Comparison of ENCODE assay signal across 27 mouse cellular contexts in genomic region chr2:109859671-109860070, GRCm38 (mm10).
"Had no signal": no experiment of that assay in that cellular context is flagged by ENCODE, and none has a peak within 500 bp of the region (broad histone marks: within the 10 kb centered on the region; RNA-seq: fewer than 3 reads in every experiment).

No protein-coding gene starts in this region.

- H3K4me3 ChIP-seq: heart, embryonic 10.5 days; heart, embryonic 12.5 days; hindbrain, embryonic 10.5 days; hindbrain, embryonic 12.5 days; intestine, embryonic 15.5 days; kidney, embryonic 15.5 days; left cerebral cortex, adult 2 months; limb, embryonic 10.5 days; limb, embryonic 12.5 days; liver, embryonic 13.5 days; liver, embryonic 15.5 days had no signal

- H3K27ac ChIP-seq: heart, embryonic 10.5 days; hindbrain, embryonic 10.5 days; hindbrain, embryonic 12.5 days; hindbrain, embryonic 14.5 days; intestine, embryonic 15.5 days; kidney, embryonic 15.5 days; kidney, postnatal 0 days; left cerebral cortex, adult 2 months; limb, embryonic 10.5 days; limb, embryonic 12.5 days; liver, embryonic 13.5 days; liver, embryonic 15.5 days had no signal

- ATAC-seq: forebrain, postnatal 0 days; hindbrain, embryonic 16.5 days; inflammation-experienced regulatory T-cells, adult 6 months; intestine, embryonic 15.5 days; intestine, postnatal 0 days had no signal

- DNase-seq: forebrain, postnatal 0 days; gastrocnemius, postnatal 14 days; gastrocnemius, postnatal 36 days; heart, adult 18-20 months; heart, postnatal 10 days; heart, postnatal 4 days; kidney, adult 2 months; kidney, adult 9 months; kidney, postnatal 14 days; kidney, postnatal 36 days; liver; liver, embryonic 13.5 days had no signal
